Mouse (Mus musculus) left cerebral cortex, adult 18-20 months (tissue): ENCODE data around the gene Ggact. TPM values are rescaled to one million over a fixed set of nuclear protein-coding genes. Genes with fewer than 3 reads are reported as not detected.

Experiments
- DNase-seq, 2 experiments: peaks; one replicate each; pipeline ENCODE4 v3.0.0; 2021 to 2022; ENCODE audit warnings: low spot score in 2 of 2, mixed read lengths in 1 of 2
- long read RNA-seq, 2 experiments: library from polyadenylated mRNA; stranded (forward); transcript quantifications; one replicate each; pipeline ENCODE4 v2.0.0; 2021
- total RNA-seq, 2 experiments: library from RNA; stranded (reverse); gene quantifications; 2 replicates each; pipeline ENCODE4 v1.2.3; 2021

Ggact gene
- total RNA-seq: 10 to 100 TPM; 36.7 to 40.9 TPM
- long read RNA-seq, experiment 1, transcript Ggact-205 (3 exons, 609 nt): major isoform, 5 of 17 reads
- long read RNA-seq, experiment 1, partial matches to known transcripts: 0 of 17 reads
- long read RNA-seq, experiment 1, other reads (novel, unspliced or antisense): 8 of 17 reads
- long read RNA-seq, experiment 2, transcript Ggact-205 (3 exons, 609 nt): major isoform, 6 of 10 reads
- long read RNA-seq, experiment 2, partial matches to known transcripts: 0 of 10 reads
- long read RNA-seq, experiment 2, other reads (novel, unspliced or antisense): 1 of 10 reads

DNA sequence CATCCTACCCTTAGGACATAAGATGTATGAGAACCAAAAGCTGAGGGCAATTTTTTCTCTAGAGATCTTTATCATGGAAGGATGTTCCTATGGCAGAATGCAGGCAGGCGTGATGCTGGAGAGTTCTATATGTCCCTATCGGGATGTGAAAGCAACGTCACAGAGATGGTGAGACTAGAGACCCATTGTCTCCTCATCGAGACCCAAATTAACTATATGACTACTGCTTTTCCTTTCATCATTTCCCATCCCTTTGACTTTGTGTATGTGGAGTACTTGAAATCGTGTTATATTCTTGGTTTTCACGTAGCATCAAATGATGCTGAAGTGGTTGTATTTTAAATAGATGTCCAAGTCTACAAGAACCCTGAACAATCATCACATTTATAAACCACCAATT lies at the start of gene Ggact:
Gene Ggact (minus strand): TSS at position 101 of the 400 bp plus-strand sequence.
- no peak for DNase-seq

DNA sequence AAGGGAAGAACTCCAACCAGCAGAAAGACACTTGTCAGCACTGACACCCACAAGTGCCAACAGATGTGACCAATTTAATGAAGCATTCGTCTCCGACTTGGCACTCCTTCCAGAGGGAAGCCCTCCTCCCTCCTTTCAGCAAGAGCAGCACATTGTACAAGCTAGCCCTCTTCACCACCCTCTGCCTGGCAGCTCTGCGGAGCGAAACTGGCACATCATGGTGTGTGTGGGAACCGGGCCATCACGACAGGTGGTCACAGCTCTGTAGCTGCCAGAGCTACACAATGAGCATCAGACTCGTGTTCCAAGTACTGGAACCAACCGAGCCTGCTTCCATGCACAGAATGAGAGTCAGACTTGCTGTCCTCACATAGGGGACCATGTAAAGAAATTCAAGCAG lies 44.4 kb upstream of the Ggact start:
- DNase-seq: peak; percentile 85 to 90

DNA sequence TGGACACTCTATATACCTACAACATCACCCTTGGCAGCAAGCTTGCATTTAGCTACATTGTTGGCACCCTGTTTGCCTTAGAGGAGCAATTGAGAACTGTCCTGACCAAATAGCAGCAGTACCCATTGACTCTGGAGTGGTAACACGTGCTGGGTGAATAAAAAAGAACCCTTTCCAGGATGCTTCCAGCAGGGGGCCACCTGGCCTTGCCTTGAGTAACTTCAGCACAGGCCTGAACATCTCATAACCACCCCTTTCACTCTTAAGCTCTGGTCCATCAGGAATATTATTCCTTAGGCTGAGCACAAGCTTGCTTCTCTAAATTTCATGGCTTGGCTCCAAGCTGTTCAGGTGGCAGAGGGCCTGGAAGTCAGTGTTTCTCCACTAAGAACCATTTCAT lies 39.8 kb upstream of the Ggact start:
- peak; percentile 59 to 69 for DNase-seq

DNA sequence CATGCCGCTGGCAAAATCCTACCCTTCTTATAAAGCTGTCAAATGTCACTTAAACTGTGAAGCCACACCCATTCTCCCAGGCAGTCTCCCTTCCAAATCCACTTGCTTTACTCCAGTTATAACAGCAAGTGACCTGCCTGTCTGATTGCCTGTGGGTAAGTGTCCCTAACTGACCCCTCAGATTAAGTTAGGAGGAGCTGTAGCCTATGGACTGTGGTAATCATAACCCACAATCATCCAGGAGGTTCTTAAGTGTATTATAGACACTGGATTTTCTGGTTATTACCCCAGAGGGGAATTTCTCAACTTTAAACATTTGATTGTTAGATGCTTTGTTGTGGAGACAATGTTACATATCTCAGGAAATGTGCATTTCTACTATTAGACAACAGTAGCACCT lies 39.0 kb upstream of the Ggact start:
- DNase-seq: no peak

DNA sequence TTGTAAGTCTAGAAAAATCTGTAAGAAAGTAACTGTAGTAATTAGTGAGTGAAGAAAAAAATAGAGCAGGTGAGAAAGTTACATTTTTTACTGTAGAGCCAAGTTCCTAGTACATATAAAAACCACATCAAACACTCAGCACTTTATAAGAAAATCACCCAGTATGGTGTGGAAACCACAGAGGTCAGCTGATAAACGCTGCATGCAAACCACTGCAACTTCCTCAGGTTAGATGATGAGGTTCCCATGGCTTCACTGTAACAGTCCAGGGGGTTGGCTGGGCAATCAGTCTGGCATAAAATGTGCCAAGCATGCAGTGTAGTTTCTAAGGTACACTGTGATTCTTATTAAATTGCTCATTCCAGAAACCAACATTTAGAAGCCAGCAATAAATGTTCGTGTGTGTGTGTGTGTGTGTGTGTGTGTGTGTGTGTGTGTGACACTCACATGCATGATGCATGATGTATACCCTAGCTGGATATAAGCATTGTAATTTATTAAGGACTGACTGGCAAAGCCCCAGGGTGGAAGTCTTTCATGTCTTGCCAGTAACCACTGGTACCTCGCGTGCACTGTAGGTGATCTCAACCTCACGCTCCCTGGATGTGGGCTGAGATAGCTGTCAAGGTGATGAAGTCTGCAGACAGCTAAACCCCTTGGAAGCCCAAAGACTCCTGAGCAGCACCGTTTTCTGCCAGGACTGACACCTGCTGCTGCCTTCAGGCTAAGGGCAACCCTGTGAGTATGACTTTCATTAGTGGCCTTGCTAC lies 38.3 kb upstream of the Ggact start:
- DNase-seq: no peak

GRCm38 (mm10) chr14:122950915-122951314 lies 37.4 kb upstream of the Ggact start:
- no peak for DNase-seq

GRCm38 (mm10) chr14:122943475-122943853 lies 29.9 kb upstream of the Ggact start:
- DNase-seq: no peak

DNA sequence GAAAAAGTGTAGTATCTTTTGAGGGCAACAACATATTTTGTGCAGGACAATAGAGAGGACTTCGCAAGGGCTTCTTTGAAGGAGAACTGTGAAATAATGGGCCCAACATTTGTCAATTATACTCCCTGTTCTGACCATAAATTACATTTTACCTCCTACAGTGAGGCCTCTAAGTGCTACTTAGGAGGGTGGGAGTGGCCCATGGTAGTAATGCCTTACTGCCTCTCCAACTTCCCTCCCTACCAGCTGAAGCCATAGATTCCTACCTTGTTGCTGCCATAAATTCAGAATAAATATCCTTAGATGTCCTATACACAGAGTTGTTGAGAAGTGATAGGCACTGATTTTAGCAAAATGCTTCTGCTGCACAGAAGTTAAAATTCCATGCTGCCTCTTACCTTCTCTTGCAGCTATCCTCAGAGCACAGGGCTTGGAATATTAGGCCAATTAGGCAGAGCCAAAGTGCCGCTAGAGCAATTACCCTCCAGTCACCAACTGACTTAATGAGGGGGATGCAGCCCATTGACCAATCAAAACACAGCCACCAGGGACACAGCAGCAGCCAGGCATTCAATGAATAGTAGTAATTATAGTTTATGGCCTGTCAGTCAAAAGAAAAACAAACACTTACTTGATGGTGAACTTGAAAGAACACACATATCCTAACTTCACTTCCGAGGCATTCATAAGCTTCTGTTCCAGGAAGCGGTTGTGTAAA lies 29.4 kb upstream of the Ggact start:
- no peak for DNase-seq

- DNase-seq: no peak
Measured at GRCm38 (mm10) chr14:122936460-122936859, 22.9 kb upstream of the Ggact start.

GRCm38 (mm10) chr14:122920011-122920410 lies 6.5 kb upstream of the Ggact start:
- DNase-seq: no peak

DNA sequence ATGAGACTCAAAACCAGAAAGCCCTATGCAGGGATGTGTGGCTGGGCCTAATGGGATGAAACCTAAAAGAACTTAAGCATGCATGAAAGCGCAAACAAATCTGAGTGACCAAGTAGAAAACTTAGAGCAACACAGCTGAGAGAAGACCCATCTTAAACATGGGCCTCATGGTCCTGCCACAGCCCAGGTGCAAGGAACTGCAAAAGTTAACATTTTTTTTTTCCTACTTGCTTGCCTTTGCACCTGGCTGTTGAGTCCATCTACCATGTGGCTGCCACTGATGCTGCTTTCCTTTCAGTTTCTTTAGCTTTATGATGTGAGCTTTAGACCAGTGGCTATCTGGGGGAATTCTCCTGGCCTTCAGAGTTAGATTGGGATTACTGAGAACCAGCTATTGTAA lies 4.1 kb upstream of the Ggact start:
- no peak for DNase-seq

GRCm38 (mm10) chr14:122912812-122913498 lies 602 bp downstream of the Ggact start:
- DNase-seq: peak; percentile 58 to 64

GRCm38 (mm10) chr14:122912137-122912536 lies 1.4 kb downstream of the Ggact start:
- no peak for DNase-seq

- no peak for DNase-seq
Measured at GRCm38 (mm10) chr14:122911265-122911664, 2.3 kb downstream of the Ggact start.

GRCm38 (mm10) chr14:122909368-122910091 lies 4.0 kb downstream of the Ggact start:
- no peak for DNase-seq

DNA sequence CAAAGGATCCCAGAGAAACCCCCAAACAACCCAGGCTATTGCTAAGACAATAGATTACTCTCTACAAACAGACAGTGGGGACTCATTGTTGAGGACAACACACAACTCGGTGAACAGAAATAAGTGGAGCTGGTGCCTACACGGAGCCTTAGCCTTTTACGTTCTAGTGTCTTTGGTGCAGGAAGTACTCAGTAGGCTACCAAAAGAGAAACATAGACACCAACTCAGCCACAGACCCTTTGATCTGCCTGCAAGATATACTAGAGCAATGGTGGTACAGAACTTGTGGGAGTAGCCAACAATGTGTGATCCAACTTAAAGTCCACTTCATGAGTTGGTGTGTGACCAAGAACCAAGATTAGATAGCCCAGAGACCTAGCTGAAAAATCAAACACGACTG lies 5.5 kb downstream of the Ggact start:
- DNase-seq: no peak

DNA sequence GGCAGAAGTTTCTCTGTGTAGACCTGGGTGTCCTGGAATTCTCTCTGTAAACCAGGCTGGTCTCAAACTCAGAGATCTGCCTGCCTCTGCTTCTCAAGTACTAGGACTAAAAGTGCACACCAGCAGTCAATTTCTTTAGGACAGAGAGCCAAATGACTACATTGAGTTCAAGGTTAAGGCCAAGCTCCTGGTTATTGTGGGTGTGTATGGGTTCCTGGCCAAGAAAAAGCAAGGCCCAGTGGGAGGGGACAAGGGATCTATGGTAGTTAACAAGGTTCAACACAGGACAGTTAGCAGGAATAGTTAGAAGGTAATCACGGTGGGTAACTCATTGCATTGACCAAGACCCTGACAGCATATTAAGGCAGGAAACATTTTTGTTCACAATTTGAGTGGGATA lies 8.6 kb downstream of the Ggact start:
- DNase-seq: no peak

- no peak for DNase-seq
Measured at GRCm38 (mm10) chr14:122903923-122904351, 9.6 kb downstream of the Ggact start.

GRCm38 (mm10) chr14:122902884-122903283 lies 10.7 kb downstream of the Ggact start:
- DNase-seq: peak; percentile 25 to 26

GRCm38 (mm10) chr14:122902136-122902535 lies 11.4 kb downstream of the Ggact start:
- no peak for DNase-seq

- no peak for DNase-seq
Measured at GRCm38 (mm10) chr14:122901715-122902114, 11.8 kb downstream of the Ggact start.
